Mouse (Mus musculus) spleen, postnatal 0 days (tissue): ENCODE results near the gene Atraid. TPM values are rescaled to one million over a fixed set of nuclear protein-coding genes. Genes with fewer than 3 reads are reported as not detected.

Source experiments
- polyA plus RNA-seq: library from polyadenylated mRNA; unstranded; fragments of >200 nt; fragmentation: Nextera tagmentation; extraction: Ambion mirVana; gene quantifications from 2 replicates; pipeline ENCODE4 v1.2.1, GENCODE M21; 2015

The Atraid gene
- 82.7 and 102 TPM in 2 replicates for polyA plus RNA-seq

DNA sequence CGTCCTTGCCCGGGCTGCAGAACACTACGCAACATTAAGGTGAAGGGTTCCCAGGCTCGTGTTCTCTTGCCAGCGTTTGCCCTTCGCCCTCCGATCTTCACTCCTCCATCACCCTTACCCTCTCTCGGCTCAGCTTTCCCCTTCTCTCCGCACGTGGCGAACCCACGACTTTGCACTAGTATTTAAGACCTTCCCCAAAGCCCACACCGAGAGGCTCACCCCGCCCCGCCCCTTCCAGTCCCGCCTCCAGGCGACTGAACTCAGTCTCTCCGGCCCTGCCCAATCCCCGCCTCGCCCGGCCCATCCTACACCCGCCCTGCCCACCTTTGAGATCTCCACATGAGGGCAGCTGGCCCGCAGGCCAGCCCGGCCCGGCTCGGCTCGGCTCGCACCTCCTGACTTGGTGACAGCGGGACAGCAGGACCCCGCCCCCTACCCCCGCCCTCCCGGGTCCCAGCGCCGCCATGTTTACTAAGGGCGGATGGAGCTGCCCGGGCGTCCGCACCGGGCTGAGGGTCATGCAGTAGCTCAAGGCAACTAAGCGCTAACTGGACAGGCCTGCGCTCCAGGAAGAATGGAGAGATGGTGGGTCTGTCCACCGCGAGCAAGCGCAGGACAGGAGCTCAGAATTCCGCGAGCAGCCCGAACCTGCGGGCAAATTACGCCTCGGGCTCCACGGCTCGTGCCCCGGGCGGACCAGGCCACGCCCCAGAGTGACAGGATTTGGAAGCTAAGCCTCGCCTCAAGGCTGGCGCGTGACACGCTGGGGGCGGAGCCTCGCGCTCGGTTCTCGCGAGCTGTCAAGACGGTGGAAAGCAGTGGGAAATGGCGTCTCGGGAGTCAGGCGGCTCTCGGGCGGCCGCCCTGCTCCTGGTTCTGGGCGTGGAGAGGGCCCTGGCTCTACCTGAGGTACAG, at the start of gene Atraid:
Gene Atraid (plus strand): TSS at position 465 of the 915 bp plus-strand sequence.

DNA sequence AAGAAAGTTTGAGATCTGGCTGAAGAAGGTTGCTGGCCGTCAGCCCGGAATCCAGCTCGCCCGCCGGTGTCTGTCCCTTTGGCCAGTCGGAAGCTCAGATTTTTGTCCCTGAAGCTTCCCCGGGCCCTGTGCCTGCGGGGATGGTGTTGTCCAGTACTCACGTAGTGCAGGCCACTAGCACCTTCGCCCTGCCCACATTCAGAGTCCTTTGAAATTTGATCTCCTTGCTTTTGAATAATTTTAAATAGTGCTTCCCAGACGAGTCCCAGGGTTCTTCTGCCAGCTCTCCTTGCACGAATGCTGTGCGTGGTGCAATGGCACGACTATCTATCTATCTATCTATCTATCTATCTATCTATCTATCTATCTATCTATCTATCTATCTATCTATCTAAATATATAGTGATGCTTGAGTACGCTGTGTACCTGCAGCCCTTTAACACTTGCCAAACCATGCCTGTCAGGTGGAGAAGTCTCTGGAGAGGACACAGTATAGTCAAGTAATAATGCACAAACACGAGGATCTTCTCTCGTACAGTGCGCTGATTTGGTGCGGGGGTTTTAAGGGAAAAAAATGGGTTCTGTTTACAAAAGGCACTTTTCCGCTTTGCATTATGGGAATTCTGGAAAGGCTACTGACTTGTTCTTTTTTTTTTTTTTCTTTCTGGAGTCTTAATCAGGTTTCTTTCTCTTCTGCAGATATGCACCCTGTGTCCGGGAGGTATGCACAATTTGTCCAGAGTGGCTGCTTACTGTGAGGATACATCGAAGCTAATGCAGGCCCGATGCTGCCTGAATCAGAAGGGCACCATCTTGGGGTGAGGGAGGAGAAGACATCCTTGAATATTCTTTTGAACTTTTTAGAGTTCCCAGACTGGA, 890 bp downstream of the Atraid start, which contains the start of gene Slc5a6:
Gene Slc5a6 (minus strand): TSS at position 162 of the 879 bp plus-strand sequence.

DNA sequence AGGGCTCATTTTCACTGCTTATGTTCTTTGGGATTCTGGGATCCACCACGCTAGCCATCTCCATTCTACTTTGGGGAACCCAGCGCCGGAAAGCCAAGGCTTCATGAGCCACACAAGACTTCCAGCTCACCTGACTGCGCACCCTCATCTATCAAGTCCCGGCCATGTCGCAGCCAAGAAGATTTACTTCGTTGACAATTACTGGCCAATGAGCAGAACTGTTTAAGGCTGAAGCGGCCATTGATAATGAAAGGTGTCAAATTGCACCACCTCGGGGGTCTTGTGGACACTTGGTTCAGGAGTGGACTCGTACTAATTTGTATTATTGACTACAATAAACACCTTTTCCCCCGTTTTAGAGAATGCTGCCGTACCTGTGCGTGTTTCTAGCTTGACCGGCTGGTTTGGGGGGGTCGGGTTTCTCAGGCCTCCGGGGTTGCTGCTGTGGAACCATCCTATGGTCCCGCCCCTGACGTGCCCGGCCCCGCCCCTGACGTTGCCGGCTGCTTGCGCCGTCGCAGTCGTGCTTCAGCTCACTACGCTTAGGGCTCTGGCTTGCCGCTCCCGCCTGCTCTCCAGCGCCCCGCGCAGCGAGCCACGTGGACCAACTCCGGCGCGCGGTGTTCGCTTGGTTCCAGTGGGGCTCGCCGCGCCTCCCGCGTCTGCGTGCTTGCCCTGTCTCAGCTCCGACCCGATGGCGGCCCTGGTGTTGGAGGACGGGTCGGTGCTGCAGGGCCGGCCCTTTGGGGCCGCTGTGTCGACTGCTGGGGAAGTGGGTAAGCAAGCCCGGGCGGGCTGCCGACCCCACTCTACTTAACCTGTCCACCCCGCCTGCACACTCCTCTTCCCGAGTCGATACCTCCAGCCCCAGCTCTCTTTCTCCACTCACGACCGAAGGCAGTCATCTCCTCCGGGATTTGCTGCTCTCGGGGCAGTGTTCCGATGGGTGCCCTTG, 6.4 kb downstream of the Atraid start, which contains the start of gene Cad:
Gene Cad (plus strand): TSS at position 520 of the 955 bp plus-strand sequence.

Other genes starting within 250 kb of the Atraid start
- gene Mapre3, start 233.7 kb upstream of the Atraid start, polyA plus RNA-seq = 3.3 and 4.7 TPM in 2 replicates
- gene Tmem214, start 180.3 kb upstream of the Atraid start, polyA plus RNA-seq = 23.9 and 27.9 TPM in 2 replicates
- gene Agbl5, start 159.6 kb upstream of the Atraid start, polyA plus RNA-seq = 4.5 and 6.0 TPM in 2 replicates
- 368 TPM in 2 replicates for gene Ost4, start 140.5 kb upstream of the Atraid start, polyA plus RNA-seq
- gene Emilin1, start 134.9 kb upstream of the Atraid start, polyA plus RNA-seq = 90.2 and 121 TPM in 2 replicates
- 40.3 and 50.8 TPM in 2 replicates for gene Khk, start 126.9 kb upstream of the Atraid start, polyA plus RNA-seq
- gene Cgref1, start 102.7 kb upstream of the Atraid start, polyA plus RNA-seq = 0.46 and 0.78 TPM in 2 replicates
- 80.8 and 94.5 TPM in 2 replicates for gene Preb, start 88.0 kb upstream of the Atraid start, polyA plus RNA-seq
- 0.67 and 0.78 TPM in 2 replicates for gene Tcf23, start 79.7 kb upstream of the Atraid start, polyA plus RNA-seq
- 2.3 and 3.0 TPM in 2 replicates for gene Slc5a6, start 612 bp downstream of the Atraid start, polyA plus RNA-seq
- 13.9 and 14.0 TPM in 2 replicates for gene Cad, start 6.5 kb downstream of the Atraid start, polyA plus RNA-seq
- gene Dnajc5g, start 58.0 kb downstream of the Atraid start, polyA plus RNA-seq = not detected in 2 replicates
- gene Slc30a3, start 59.9 kb downstream of the Atraid start, polyA plus RNA-seq = not detected in 2 replicates
- gene Trim54, start 68.4 kb downstream of the Atraid start, polyA plus RNA-seq = not detected in 2 replicates
- not detected in 2 replicates for gene Ucn, start 90.5 kb downstream of the Atraid start, polyA plus RNA-seq
- gene Mpv17, start 105.9 kb downstream of the Atraid start, polyA plus RNA-seq = 18.6 and 23.3 TPM in 2 replicates
- gene Gm29609, start 131.6 kb downstream of the Atraid start, polyA plus RNA-seq = 0.81 and 1.0 TPM in 2 replicates
- gene Gtf3c2, start 131.8 kb downstream of the Atraid start, polyA plus RNA-seq = 32.6 and 32.8 TPM in 2 replicates
- 59.4 and 66.3 TPM in 2 replicates for gene Snx17, start 144.9 kb downstream of the Atraid start, polyA plus RNA-seq
- 50.9 and 53.3 TPM in 2 replicates for gene Eif2b4, start 145.1 kb downstream of the Atraid start, polyA plus RNA-seq
- 3.3 and 3.5 TPM in 2 replicates for gene Zfp513, start 154.0 kb downstream of the Atraid start, polyA plus RNA-seq
- gene Ppm1g, start 172.4 kb downstream of the Atraid start, polyA plus RNA-seq = 120 and 133 TPM in 2 replicates
- gene Nrbp1, start 192.6 kb downstream of the Atraid start, polyA plus RNA-seq = 54.5 and 67.5 TPM in 2 replicates
- 0.42 and 0.48 TPM in 2 replicates for gene Gm9970, start 192.9 kb downstream of the Atraid start, polyA plus RNA-seq
- 6.8 and 10.3 TPM in 2 replicates for gene Krtcap3, start 203.4 kb downstream of the Atraid start, polyA plus RNA-seq
- 6.0 and 6.3 TPM in 2 replicates for gene Ift172, start 242.8 kb downstream of the Atraid start, polyA plus RNA-seq
- 6.5 and 6.7 TPM in 2 replicates for gene Fndc4, start 247.8 kb downstream of the Atraid start, polyA plus RNA-seq
- gene Gckr, start 249.1 kb downstream of the Atraid start, polyA plus RNA-seq = 0.18 TPM in 1 of 2 replicates, not detected in the other